Mouse (Mus musculus): Measurements from ENCODE around the gene Shkbp1.

The Shkbp1 gene

DNA sequence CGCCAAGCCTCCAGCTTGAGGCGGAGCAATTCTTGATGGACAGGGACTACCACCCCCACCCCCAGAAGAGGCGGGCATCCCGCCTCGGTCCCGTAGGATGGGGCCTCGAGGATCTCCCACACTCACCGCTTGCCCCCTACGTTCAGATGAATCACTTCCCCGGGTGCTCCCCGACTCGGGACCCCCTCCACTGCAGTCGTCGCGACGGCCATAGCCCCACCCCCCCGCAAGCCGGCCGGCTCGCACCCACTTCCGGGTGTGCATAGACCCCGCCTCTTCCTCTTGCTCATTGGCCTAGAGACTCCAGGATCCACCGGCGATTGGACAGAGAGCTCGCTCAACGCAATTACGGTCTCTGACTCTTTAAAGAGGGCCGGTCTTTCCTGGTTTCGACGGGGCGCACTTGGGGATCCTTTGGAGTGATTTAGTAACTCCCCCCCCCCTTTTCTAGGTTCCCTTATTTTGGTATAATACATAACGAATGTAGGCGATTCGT, at the start of gene Shkbp1:
Shkbp1 (minus strand) TSS at position 275 of the 496 bp plus-strand sequence.
- peak; percentile 90 to 96 for DNase-seq (ENCODE audit: inconsistent age in 2 of 2, low spot score in 1 of 2)

- DNase-seq (ENCODE audit: inconsistent age in 2 of 2, low spot score in 1 of 2) = no peak
Measured at GRCm38 (mm10) chr7:27404203-27404942, 48.6 kb upstream of the Shkbp1 start.

- peak; percentile 60 to 86 for DNase-seq (ENCODE audit: inconsistent age in 2 of 2, low spot score in 1 of 2)
Measured at GRCm38 (mm10) chr7:27402675-27403074, 46.9 kb upstream of the Shkbp1 start.

DNA sequence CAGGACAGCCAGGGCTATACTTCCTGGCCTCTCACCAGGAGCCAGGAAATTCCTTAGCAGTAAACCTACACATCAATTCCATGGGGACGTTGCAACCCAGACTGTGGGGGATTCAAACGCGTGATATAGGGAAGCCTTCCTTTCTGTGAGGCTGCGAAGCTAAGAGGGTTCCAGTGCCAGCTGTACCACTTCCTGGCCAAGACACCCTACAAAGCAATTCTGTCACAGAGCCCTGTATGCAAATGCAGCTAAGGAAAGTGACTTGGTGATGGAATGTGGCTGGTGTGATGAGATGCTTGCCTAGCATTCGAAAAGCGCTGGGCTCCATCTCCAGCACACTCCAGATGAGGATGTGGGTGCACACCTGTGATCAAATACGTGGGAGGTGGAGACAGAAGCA, 44.7 kb upstream of the Shkbp1 start:
- DNase-seq (ENCODE audit: inconsistent age in 2 of 2, low spot score in 1 of 2) = no peak

DNA sequence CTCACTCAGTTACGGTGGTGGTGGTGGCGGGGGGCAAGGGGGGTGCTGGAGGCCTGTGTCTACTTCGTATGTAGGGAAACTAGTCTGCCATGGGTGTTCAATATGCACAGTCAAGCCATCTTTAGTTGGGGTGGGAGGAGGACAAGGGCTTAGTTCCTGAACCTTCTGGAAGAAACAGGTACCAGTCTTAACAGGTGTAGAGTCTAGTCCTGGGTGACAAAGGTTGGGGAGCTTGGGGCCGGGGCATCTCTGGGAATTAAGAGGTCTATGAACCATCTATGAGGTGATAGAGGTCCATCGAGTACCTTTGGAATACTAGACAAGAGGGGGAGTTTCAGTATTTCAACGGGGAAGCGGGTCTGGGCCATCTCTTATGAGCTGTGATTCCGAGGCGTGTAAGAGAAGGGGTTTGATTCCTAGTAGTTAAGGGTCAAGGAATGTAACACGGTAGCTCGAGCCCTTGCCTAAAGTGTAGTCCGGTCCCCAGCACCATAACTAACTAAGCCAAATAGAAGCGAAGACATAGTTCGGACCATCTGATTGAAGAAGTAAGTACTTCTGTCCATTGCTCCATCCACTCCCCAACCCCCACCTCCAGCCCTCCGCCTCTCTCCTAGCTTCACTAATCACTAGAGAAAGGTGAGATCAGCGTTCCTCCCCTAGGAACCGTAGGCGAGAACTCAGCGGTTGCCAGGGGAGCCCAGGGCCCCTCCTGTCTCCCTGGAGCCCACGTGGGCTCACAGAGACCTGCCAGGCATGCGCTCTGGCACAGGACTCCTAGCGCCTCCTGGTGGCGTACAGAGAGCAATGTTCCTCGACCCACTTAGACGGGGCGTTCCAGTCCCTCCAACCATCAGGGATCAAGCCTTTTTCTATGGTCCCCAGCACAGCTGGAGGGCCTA, 41.5 kb upstream of the Shkbp1 start:
- peak; percentile 31 to 60 for DNase-seq (ENCODE audit: inconsistent age in 2 of 2, low spot score in 1 of 2)

GRCm38 (mm10) chr7:27396184-27397047, 40.6 kb upstream of the Shkbp1 start:
- peak; percentile 23 to 71 for DNase-seq (ENCODE audit: inconsistent age in 2 of 2, low spot score in 1 of 2)

- DNase-seq (ENCODE audit: inconsistent age in 2 of 2, low spot score in 1 of 2) = peak; percentile 12 to 40
Measured at GRCm38 (mm10) chr7:27395521-27396183, 39.8 kb upstream of the Shkbp1 start.

GRCm38 (mm10) chr7:27391416-27391815, 35.6 kb upstream of the Shkbp1 start:
- no peak for DNase-seq (ENCODE audit: inconsistent age in 2 of 2, low spot score in 1 of 2)

GRCm38 (mm10) chr7:27389213-27389612, 33.4 kb upstream of the Shkbp1 start:
- no peak for DNase-seq (ENCODE audit: inconsistent age in 2 of 2, low spot score in 1 of 2)

GRCm38 (mm10) chr7:27384731-27385130, 28.9 kb upstream of the Shkbp1 start:
- peak; percentile 44 to 76 for DNase-seq (ENCODE audit: inconsistent age in 2 of 2, low spot score in 1 of 2)

- no peak for DNase-seq (ENCODE audit: inconsistent age in 2 of 2, low spot score in 1 of 2)
Measured at GRCm38 (mm10) chr7:27384134-27384533, 28.3 kb upstream of the Shkbp1 start.

DNA sequence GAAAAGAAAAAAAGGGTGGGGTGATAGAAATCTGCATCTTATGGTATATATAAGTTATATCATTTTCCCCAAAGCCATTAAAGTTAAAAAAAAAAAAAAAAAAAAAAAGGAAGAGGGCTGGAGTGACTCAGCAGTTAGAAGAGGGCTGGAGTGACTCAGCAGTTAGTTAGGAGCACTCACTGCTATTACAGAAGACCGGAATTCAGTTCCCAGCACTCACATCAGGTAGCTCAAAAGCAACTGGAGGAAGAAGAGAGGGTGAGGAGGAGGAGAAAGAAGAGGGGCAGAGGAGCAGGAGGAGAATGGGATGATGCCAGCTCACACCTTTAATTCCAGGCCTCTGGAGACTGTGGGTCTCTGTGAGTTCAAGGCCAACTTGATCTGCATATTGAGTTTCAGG, 27.4 kb upstream of the Shkbp1 start:
- DNase-seq (ENCODE audit: inconsistent age in 2 of 2, low spot score in 1 of 2) = peak in 1 of 2 experiments; percentile 30

- DNase-seq (ENCODE audit: inconsistent age in 2 of 2, low spot score in 1 of 2) = no peak
Measured at GRCm38 (mm10) chr7:27381560-27381959, 25.7 kb upstream of the Shkbp1 start.

- no peak for DNase-seq (ENCODE audit: inconsistent age in 2 of 2, low spot score in 1 of 2)
Measured at GRCm38 (mm10) chr7:27381009-27381408, 25.2 kb upstream of the Shkbp1 start.

DNA sequence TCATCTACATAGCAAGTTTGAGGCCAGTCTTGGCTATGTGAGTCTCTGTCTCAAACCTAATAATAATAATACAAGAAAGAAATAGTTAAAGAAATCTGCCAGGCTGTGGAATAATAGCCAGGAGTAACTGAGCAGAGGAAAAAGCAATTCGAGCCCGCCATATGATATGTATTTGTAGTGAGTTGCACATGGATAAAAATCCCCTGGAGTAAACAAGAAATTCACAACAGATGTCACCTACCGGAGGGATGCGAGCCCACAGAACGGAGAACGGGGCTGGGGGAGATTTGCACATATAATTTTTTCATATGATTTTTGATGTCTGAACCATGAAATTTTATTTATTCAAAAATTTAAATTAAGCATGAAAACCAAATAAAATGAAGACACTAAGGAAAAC, 24.0 kb upstream of the Shkbp1 start:
- DNase-seq (ENCODE audit: inconsistent age in 2 of 2, low spot score in 1 of 2) = no peak

DNA sequence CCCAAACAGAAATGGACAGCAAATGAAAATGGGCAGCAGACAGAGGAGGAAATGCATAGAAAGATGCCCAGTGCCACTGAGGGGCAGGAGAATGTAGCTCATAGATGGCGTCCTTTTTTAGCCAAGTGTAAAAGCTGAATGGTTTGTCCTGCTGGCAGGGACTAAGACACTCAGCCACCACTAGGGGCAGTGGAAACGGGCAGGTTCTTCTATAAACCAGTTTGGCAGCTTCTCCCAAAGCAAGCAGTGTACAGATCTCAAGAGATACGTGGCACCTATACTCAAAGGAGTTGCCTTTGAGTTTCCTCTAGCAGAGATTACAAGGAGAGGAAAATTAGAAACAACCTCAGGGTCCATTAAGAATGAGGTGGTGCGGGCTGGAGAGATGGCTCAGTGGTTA, 22.6 kb upstream of the Shkbp1 start:
- DNase-seq (ENCODE audit: inconsistent age in 2 of 2, low spot score in 1 of 2) = no peak

DNA sequence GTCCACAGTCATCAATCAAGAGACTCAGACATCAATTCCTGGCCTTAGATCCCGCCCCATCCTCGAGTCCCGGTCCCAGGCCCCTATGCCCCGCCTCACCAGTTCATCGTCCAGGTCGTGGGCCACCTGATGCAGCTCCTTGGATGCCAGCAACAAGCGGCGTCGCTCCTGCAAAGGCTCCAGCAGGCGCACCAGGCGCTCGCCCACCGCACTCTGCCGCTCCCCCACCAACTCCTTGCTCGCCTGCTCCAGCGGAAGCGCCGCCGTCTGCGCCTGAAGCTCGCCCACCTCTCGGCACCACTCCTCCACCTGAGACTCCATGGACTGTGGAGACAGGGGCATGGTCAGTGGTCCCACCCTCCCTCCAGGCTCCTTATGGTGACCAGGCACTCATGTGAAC, 19.5 kb upstream of the Shkbp1 start:
- no peak for DNase-seq (ENCODE audit: inconsistent age in 2 of 2, low spot score in 1 of 2)

GRCm38 (mm10) chr7:27371715-27372462, 16.1 kb upstream of the Shkbp1 start:
- DNase-seq (ENCODE audit: inconsistent age in 2 of 2, low spot score in 1 of 2) = no peak

- no peak for DNase-seq (ENCODE audit: inconsistent age in 2 of 2, low spot score in 1 of 2)
Measured at GRCm38 (mm10) chr7:27369111-27369510, 13.3 kb upstream of the Shkbp1 start.

- no peak for DNase-seq (ENCODE audit: inconsistent age in 2 of 2, low spot score in 1 of 2)
Measured at GRCm38 (mm10) chr7:27367976-27368375, 12.2 kb upstream of the Shkbp1 start.
